8 mouse cellular contexts compared by ENCODE assay signal in genomic region chr11:94936045-94936444, GRCm38 (mm10). TPM values are rescaled to one million over a fixed set of nuclear protein-coding genes. Genes with fewer than 3 reads are reported as not detected.
A peak's percentile ranks its signal among the peaks of the same experiment; 100 is the strongest.
DNase-seq lines count a peak whose midpoint lies in the region; ATAC-seq and TF ChIP-seq lines count a peak whose summit lies in the region.

Col1a1 (plus strand) TSS chr11:94936224.

- no peaks in the 10 kb centered on the region; the same call in 1 of the 2 replicates for H3K4me1 ChIP-seq in spleen, adult 2 months (ENCODE audit: control insufficient read depth, insufficient read depth, insufficient read length)
- peaks cover 15% of the 10 kb centered on the region for H3K4me1 ChIP-seq in hindbrain, embryonic 13.5 days (replicated peaks)
- H3K4me1 ChIP-seq in liver, embryonic 11.5 days (replicated peaks; ENCODE audit: control insufficient read depth, insufficient read depth, low read length): peaks cover 4% of the 10 kb centered on the region
- peaks cover 4% of the 10 kb centered on the region; the same call in 1 of the 2 replicates for H3K4me1 ChIP-seq in neural tube, embryonic 14.5 days (ENCODE audit: control insufficient read depth, insufficient read depth, low read length)

- peak within 1 kb of the TSS; percentile 20; the same call in 1 of the 2 replicates for H3K9ac ChIP-seq in hindbrain, embryonic 13.5 days
- peak within 1 kb of the TSS; percentile 44 for H3K9ac ChIP-seq in liver, embryonic 11.5 days (ENCODE audit: low read depth, low read length)
- no peak within 1 kb of the TSS for H3K9ac ChIP-seq in neural tube, embryonic 14.5 days (replicated peaks; ENCODE audit: low read depth, low read length)

- peak within 1 kb of the TSS; percentile 56 for H3K4me2 ChIP-seq in hindbrain, embryonic 13.5 days
- H3K4me2 ChIP-seq in liver, embryonic 11.5 days: peak within 1 kb of the TSS; percentile 58
- peak within 1 kb of the TSS; percentile 47 for H3K4me2 ChIP-seq in neural tube, embryonic 14.5 days (ENCODE audit: low read depth, low read length)

- WGBS in spleen, adult 2 months: 47% methylated on average over 19 of the region's 19 CpGs
- 15% methylated on average over 19 of the region's 19 CpGs for WGBS in hindbrain, embryonic 13.5 days
- WGBS in liver, embryonic 11.5 days: 13% methylated on average over 19 of the region's 19 CpGs
- WGBS in neural tube, embryonic 14.5 days: 14% methylated on average over 19 of the region's 19 CpGs

- no peaks in the 10 kb centered on the region for H3K36me3 ChIP-seq in spleen, adult 2 months (ENCODE audit: control insufficient read depth, insufficient read depth, low read length)
- H3K36me3 ChIP-seq in hindbrain, embryonic 13.5 days: no peaks in the 10 kb centered on the region
- H3K36me3 ChIP-seq in liver, embryonic 11.5 days (ENCODE audit: control insufficient read depth, insufficient read depth, low read length): no peaks in the 10 kb centered on the region; the same call in 1 of the 2 replicates
- no peaks in the 10 kb centered on the region for H3K36me3 ChIP-seq in neural tube, embryonic 14.5 days (ENCODE audit: control insufficient read depth, insufficient read depth, low read length)

- H3K27me3 ChIP-seq in spleen, adult 2 months (ENCODE audit: control insufficient read depth, insufficient read depth, low read length): peaks cover 2% of the 10 kb centered on the region
- peaks cover 94% of the 10 kb centered on the region for H3K27me3 ChIP-seq in hindbrain, embryonic 13.5 days
- peaks cover 75% of the 10 kb centered on the region for H3K27me3 ChIP-seq in liver, embryonic 11.5 days (replicated peaks; ENCODE audit: control insufficient read depth, insufficient read depth, low read length)
- peaks cover 17% of the 10 kb centered on the region for H3K27me3 ChIP-seq in neural tube, embryonic 14.5 days (ENCODE audit: control insufficient read depth, insufficient read depth, low read length)

- H3K27ac ChIP-seq in spleen, adult 2 months (ENCODE audit: insufficient read depth, low read length): peak within 1 kb of the TSS; percentile 16; the same call in 1 of the 2 replicates
- H3K27ac ChIP-seq in hindbrain, embryonic 13.5 days: no peak within 1 kb of the TSS
- peak within 1 kb of the TSS; percentile 70; the same call in 1 of the 2 replicates for H3K27ac ChIP-seq in liver, embryonic 11.5 days (ENCODE audit: low read depth, low read length)
- no peak within 1 kb of the TSS for H3K27ac ChIP-seq in neural tube, embryonic 14.5 days (ENCODE audit: low read depth, low read length)

- no peak for TF ChIP-seq CTCF in spleen, adult 2 months (IDR thresholded peaks at IDR 0.05; ENCODE audit: extremely low read depth, insufficient read depth, insufficient read length, insufficient replicate concordance)

- DNase-seq in spleen, adult 2 months (ENCODE audit: low read depth in 1 of 2, low spot score in 2 of 2): no peak
- no peak for DNase-seq in spleen, adult 12 weeks (ENCODE audit: low spot score)
- peak; percentile 88 for DNase-seq in gastrocnemius, adult 18-20 months (ENCODE audit: low spot score)
- no peak for DNase-seq in liver, embryonic 11.5 days (ENCODE audit: low spot score)
- no peak for DNase-seq in natural killer cell, adult 2 months (ENCODE audit: low spot score in 2 of 2)

- ATAC-seq in hindbrain, embryonic 13.5 days (ENCODE audit: low FRiP score): no peak
- ATAC-seq in liver, embryonic 11.5 days (replicated peaks; ENCODE audit: low FRiP score): no peak
- no peak for ATAC-seq in neural tube, embryonic 14.5 days (ENCODE audit: low read depth)
- no peak for ATAC-seq in monocyte, adult 5-6 weeks (replicated peaks; ENCODE audit: insufficient number of reproducible peaks, low FRiP score, low TSS enrichment, poor library complexity, severe bottlenecking)

- no peak for TF ChIP-seq POLR2A in spleen, adult 2 months (IDR thresholded peaks at IDR 0.05; ENCODE audit: low read depth, low read length)

- H3K9me3 ChIP-seq in hindbrain, embryonic 13.5 days: no peaks in the 10 kb centered on the region
- no peaks in the 10 kb centered on the region for H3K9me3 ChIP-seq in liver, embryonic 11.5 days (ENCODE audit: control insufficient read depth, low read length)
- H3K9me3 ChIP-seq in neural tube, embryonic 14.5 days (ENCODE audit: control insufficient read depth, low read length): no peaks in the 10 kb centered on the region

- H3K4me3 ChIP-seq in spleen, adult 2 months (ENCODE audit: extremely low read depth, insufficient read depth, insufficient read length): peak within 1 kb of the TSS; percentile 36
- H3K4me3 ChIP-seq in hindbrain, embryonic 13.5 days: peak within 1 kb of the TSS; percentile 32
- H3K4me3 ChIP-seq in liver, embryonic 11.5 days (ENCODE audit: low read depth, low read length): peak within 1 kb of the TSS; percentile 44
- H3K4me3 ChIP-seq in neural tube, embryonic 14.5 days (ENCODE audit: low read depth, low read length): peak within 1 kb of the TSS; percentile 24; the same call in 1 of the 2 replicates

RNA-seq across cellular contexts. Expression of gene Col1a1, which starts in this region (rescaled TPM):
- 24.2 and 24.7 TPM in 2 replicates for polyA plus RNA-seq in spleen, adult 2 months (2012; rRNA removed)
- total RNA-seq in gastrocnemius, adult 18-20 months (2021): 10 to 100 TPM; 64.6 to 65.0 TPM
- 128 and 217 TPM in 2 replicates for polyA plus RNA-seq in hindbrain, embryonic 13.5 days (2015; fragmentation: Nextera tagmentation; extraction: Ambion mirVana)
- 191 and 221 TPM in 2 replicates for polyA plus RNA-seq in liver, embryonic 11.5 days (2014; fragmentation: Nextera tagmentation; extraction: Ambion mirVana)
- 7.4 and 239 TPM in 2 replicates for polyA plus RNA-seq in neural tube, embryonic 14.5 days (2014; fragmentation: Nextera tagmentation; extraction: Ambion mirVana)
- not detected in 3 replicates for total RNA-seq in monocyte, adult 5-6 weeks (2017)

Comparison
In these comparisons a context has a peak if more than half of its experiments do, and no peak if none do; other contexts are left out.
1. RNA of gene Col1a1 (total RNA-seq): 64.6 to 65.0 TPM in gastrocnemius, adult 18-20 months; not detected in monocyte, adult 5-6 weeks; every median in the first group is over 10 times any median in the second.
2. H3K27ac ChIP-seq: peak in spleen, adult 2 months (single experiment) and liver, embryonic 11.5 days (single experiment); none in hindbrain, embryonic 13.5 days (single experiment) and neural tube, embryonic 14.5 days (single experiment).
3. Peak in every context shown above with its lines, with median percentiles within 50 percentile points of each other: H3K4me3 ChIP-seq and H3K4me2 ChIP-seq.